In the genomic region with DNA sequence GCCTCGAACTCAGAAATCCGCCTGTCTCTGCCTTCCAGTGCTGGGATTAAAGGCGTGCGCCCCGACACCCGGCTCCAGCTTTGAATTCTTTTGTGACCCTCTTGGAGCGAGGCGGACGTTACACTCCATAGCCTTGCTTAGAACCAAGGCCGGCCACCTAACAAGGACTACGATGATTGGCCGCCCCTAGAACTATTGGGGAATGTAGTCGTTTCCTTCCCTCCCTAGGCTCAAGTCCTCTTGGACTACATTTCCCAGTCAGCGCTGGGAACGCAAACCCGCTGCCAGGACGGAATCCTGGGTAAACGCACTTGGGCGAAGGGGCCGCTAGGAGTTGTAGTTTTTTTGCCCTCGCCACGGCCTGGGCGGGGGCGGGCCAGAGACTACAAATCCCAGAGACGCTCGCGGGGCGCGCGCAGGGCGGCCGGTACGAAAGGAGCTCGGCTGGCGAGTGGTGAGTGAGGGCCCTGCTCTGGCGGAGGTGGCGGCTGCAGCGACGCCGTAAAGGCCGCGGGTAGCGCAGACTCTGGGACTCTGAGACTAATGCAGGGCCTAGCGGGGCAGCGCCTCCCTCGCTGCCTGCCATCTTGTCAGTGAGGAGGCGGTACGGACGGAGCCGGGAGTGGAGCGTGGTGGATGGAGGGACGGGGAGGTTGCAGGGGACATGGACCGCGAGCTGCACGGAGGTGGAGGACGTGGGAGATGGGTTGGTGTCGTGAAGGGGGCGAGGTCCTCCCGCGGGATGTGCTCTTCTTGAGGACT, we compare ENCODE assay signal across 8 mouse cellular contexts. TPM values are rescaled to one million over a fixed set of nuclear protein-coding genes. Genes with fewer than 3 reads are reported as not detected.
A peak's percentile ranks its signal among the peaks of the same experiment; 100 is the strongest.
DNase-seq lines count a peak whose midpoint lies in the region; ATAC-seq and TF ChIP-seq lines count a peak whose summit lies in the region.

A gene (plus strand): TSS at position 413 of the 762 bp plus-strand sequence.

- no peaks in the 10 kb centered on the region for H3K9me3 ChIP-seq in G1E (replicated peaks)
- no peaks in the 10 kb centered on the region for H3K9me3 ChIP-seq in forebrain, embryonic 16.5 days (ENCODE audit: control insufficient read depth, low read length)
- H3K9me3 ChIP-seq in lung, embryonic 14.5 days (ENCODE audit: low read depth, low read length): no peaks in the 10 kb centered on the region

- H3K27ac ChIP-seq in forebrain, embryonic 16.5 days (ENCODE audit: low read length): peak within 1 kb of the TSS; percentile 83
- peak within 1 kb of the TSS; percentile 90 for H3K27ac ChIP-seq in layer of hippocampus, adult 2 months
- H3K27ac ChIP-seq in lung, embryonic 14.5 days (ENCODE audit: low read depth): peak within 1 kb of the TSS; percentile 88
- peak within 1 kb of the TSS; percentile 67 for H3K27ac ChIP-seq in olfactory bulb, adult 2 months (ENCODE audit: insufficient read depth, low read depth, low read length)
- H3K27ac ChIP-seq in thymus, adult 2 months (ENCODE audit: control insufficient read depth, insufficient read depth, low read length): peak within 1 kb of the TSS; percentile 47

- H3K36me3 ChIP-seq in G1E (replicated peaks): peaks cover 26% of the 10 kb centered on the region
- no peaks in the 10 kb centered on the region for H3K36me3 ChIP-seq in forebrain, embryonic 16.5 days (ENCODE audit: control insufficient read depth, insufficient read depth)
- peaks cover 4% of the 10 kb centered on the region; the same call in 1 of the 2 replicates for H3K36me3 ChIP-seq in lung, embryonic 14.5 days (ENCODE audit: insufficient read depth)
- no peaks in the 10 kb centered on the region for H3K36me3 ChIP-seq in thymus, adult 2 months (ENCODE audit: control insufficient read depth, insufficient read depth, low read length)

- peak within 1 kb of the TSS; percentile 95 for H3K4me3 ChIP-seq in G1E (ENCODE audit: low read depth, low read length)
- peak within 1 kb of the TSS; percentile 69 for H3K4me3 ChIP-seq in forebrain, embryonic 16.5 days (replicated peaks; ENCODE audit: low read length)
- H3K4me3 ChIP-seq in layer of hippocampus, adult 2 months: peak within 1 kb of the TSS; percentile 82
- peak within 1 kb of the TSS; percentile 62 for H3K4me3 ChIP-seq in lung, embryonic 14.5 days (ENCODE audit: low read depth, low read length)
- H3K4me3 ChIP-seq in olfactory bulb, adult 2 months (ENCODE audit: insufficient read depth, low read depth, low read length): peak within 1 kb of the TSS; percentile 76
- peak within 1 kb of the TSS; percentile 73 for H3K4me3 ChIP-seq in thymus, adult 2 months (ENCODE audit: control insufficient read depth, insufficient read depth, low read length)

- peak; percentile 96 for ATAC-seq in G1E (ENCODE audit: extremely low read depth, insufficient number of reproducible peaks, low FRiP score, poor library complexity, severe bottlenecking)
- ATAC-seq in forebrain, embryonic 16.5 days: peak; percentile 98
- peak; percentile 98 for ATAC-seq in lung, embryonic 14.5 days (ENCODE audit: insufficient read depth)

- TF ChIP-seq CTCF in G1E (IDR thresholded peaks at IDR 0.05; ENCODE audit: low read depth, low read length): no peak
- peak; percentile 61 for TF ChIP-seq CTCF in layer of hippocampus, adult 2 months (conservative IDR thresholded peaks at IDR 0.05)
- TF ChIP-seq CTCF in lung, embryonic 14.5 days (IDR thresholded peaks at IDR 0.05; ENCODE audit: low read depth): peak; percentile 46
- no peak for TF ChIP-seq CTCF in olfactory bulb, adult 2 months (IDR thresholded peaks at IDR 0.05; ENCODE audit: insufficient read depth, low read depth, low read length)
- TF ChIP-seq CTCF in thymus, adult 2 months (IDR thresholded peaks at IDR 0.05; ENCODE audit: borderline replicate concordance, control insufficient read depth, extremely low read depth, insufficient read depth, low read length, poor library complexity): peak; percentile 15; the same call in 1 of the 2 replicates

- under 1% methylated on average over 60 of the region's 60 CpGs for WGBS in forebrain, embryonic 16.5 days
- WGBS in lung, embryonic 14.5 days: under 1% methylated on average over 60 of the region's 60 CpGs
- under 1% methylated on average over 60 of the region's 60 CpGs for WGBS in olfactory bulb, adult 2 months
- WGBS in thymus, adult 2 months: under 1% methylated on average over 60 of the region's 60 CpGs

- H3K27me3 ChIP-seq in G1E (ENCODE audit: insufficient read depth, low read length): no peaks in the 10 kb centered on the region
- no peaks in the 10 kb centered on the region for H3K27me3 ChIP-seq in forebrain, embryonic 16.5 days (replicated peaks; ENCODE audit: control insufficient read depth, insufficient read depth, low read length)
- no peaks in the 10 kb centered on the region for H3K27me3 ChIP-seq in lung, embryonic 14.5 days (ENCODE audit: insufficient read depth, low read length)
- no peaks in the 10 kb centered on the region for H3K27me3 ChIP-seq in thymus, adult 2 months (ENCODE audit: control insufficient read depth, insufficient read depth, low read length)

- DNase-seq in G1E (ENCODE audit: low spot score): peak; percentile 96
- DNase-seq in cerebellum, adult 18-20 months: peak; percentile 98
- peak; percentile 95 for DNase-seq in heart, postnatal 36 days
- peak; percentile 98 to 99 for DNase-seq in layer of hippocampus, adult 2 months (ENCODE audit: low spot score in 2 of 2)
- DNase-seq in lung, embryonic 14.5 days: peak; percentile 99
- DNase-seq in thymus, adult 2 months: peak; percentile 97

- peaks cover 31% of the 10 kb centered on the region for H3K4me1 ChIP-seq in G1E (ENCODE audit: insufficient read depth, low read depth, low read length)
- peaks cover 9% of the 10 kb centered on the region for H3K4me1 ChIP-seq in forebrain, embryonic 16.5 days (replicated peaks; ENCODE audit: control insufficient read depth, insufficient read depth, low read length)
- peaks cover 3% of the 10 kb centered on the region for H3K4me1 ChIP-seq in lung, embryonic 14.5 days (ENCODE audit: insufficient read depth)
- H3K4me1 ChIP-seq in olfactory bulb, adult 2 months (ENCODE audit: control insufficient read depth, insufficient read depth, low read length): peaks cover 2% of the 10 kb centered on the region
- peaks cover 3% of the 10 kb centered on the region for H3K4me1 ChIP-seq in thymus, adult 2 months (replicated peaks; ENCODE audit: control insufficient read depth, insufficient read depth, low read length)

- peak; percentile 44 for TF ChIP-seq POLR2A in olfactory bulb, adult 2 months (IDR thresholded peaks at IDR 0.05; ENCODE audit: insufficient read depth, low read depth, low read length)
- TF ChIP-seq POLR2A in thymus, adult 2 months (IDR thresholded peaks at IDR 0.05; ENCODE audit: control insufficient read depth, extremely low read depth, insufficient read depth, low read length, poor library complexity): peak; percentile 36; the same call in 1 of the 2 replicates

- H3K9ac ChIP-seq in forebrain, embryonic 16.5 days (replicated peaks; ENCODE audit: low read depth, low read length): peak within 1 kb of the TSS; percentile 74
- peak within 1 kb of the TSS; percentile 81 for H3K9ac ChIP-seq in lung, embryonic 14.5 days

- intact Hi-C loops in heart, postnatal 36 days (cut with DNase I): loop anchor here (2.0 to 10.0 kb wide), 4 partner anchors 83 to 275 kb away; a partner anchor contains a TSS

- H3K4me2 ChIP-seq in forebrain, embryonic 16.5 days (ENCODE audit: low read length): peak within 1 kb of the TSS; percentile 84
- H3K4me2 ChIP-seq in lung, embryonic 14.5 days: peak within 1 kb of the TSS; percentile 72

RNA-seq across cellular contexts. Expression of the gene that starts here (rescaled TPM):
- total RNA-seq in G1E (2014; fragmentation: Nextera tagmentation) (67.9 and 74.6 TPM in 2 replicates), G1E (2017) (43.6 and 52.0 TPM in 2 replicates)
- 10.4 and 13.5 TPM in 2 replicates for polyA plus RNA-seq in G1E (2012)
- 43.2 and 45.8 TPM in 2 replicates for polyA plus RNA-seq in forebrain, embryonic 16.5 days (2015; fragmentation: Nextera tagmentation; extraction: Ambion mirVana)
- total RNA-seq in heart, postnatal 36 days (2021): 1 to 10 TPM; 3.0 TPM
- 10 to 100 TPM; 27.3 to 34.9 TPM for total RNA-seq in layer of hippocampus, adult 2 months (2021)
- polyA plus RNA-seq in lung, embryonic 14.5 days (2014; fragmentation: Nextera tagmentation; extraction: Ambion mirVana): 49.4 and 55.7 TPM in 2 replicates
- polyA plus RNA-seq in olfactory bulb, adult 2 months (2012; ENCODE audit: insufficient read depth, insufficient read length, low replicate concordance, missing spikeins): not detected in 2 replicates
- polyA plus RNA-seq in thymus, adult 2 months (2012; rRNA removed): 89.1 and 93.3 TPM in 2 replicates

Comparison
In these comparisons a context has a peak if more than half of its experiments do, and no peak if none do; other contexts are left out.
1. Peak in every context shown above with its lines: DNase-seq, ATAC-seq, H3K4me3 ChIP-seq and H3K27ac ChIP-seq.
2. RNA of the gene that starts here (total RNA-seq): 43.6 to 74.6 TPM in G1E and 27.3 to 34.9 TPM in layer of hippocampus, adult 2 months; 3.0 TPM in heart, postnatal 36 days; every median in the first group is over 4 times any median in the second.
3. CTCF ChIP-seq: peak in layer of hippocampus, adult 2 months (single experiment), lung, embryonic 14.5 days (single experiment) and thymus, adult 2 months (single experiment); none in G1E (single experiment) and olfactory bulb, adult 2 months (single experiment).